Mouse (Mus musculus) retina, postnatal 7 days (tissue): ENCODE data around the gene Nup107.
"Not testable (repeated sequence)": the region's sequence is repeated elsewhere in the genome, so short reads cannot be mapped to it uniquely, and the experiment has no call there.

Source experiments
- DNase-seq: peaks from one replicate; pipeline ENCODE4 v3.0.0-alpha.2; 2012; ENCODE audit warnings: low read depth, low spot score

The Nup107 gene

GRCm38 (mm10) chr10:117765116-117765894 lies 27.2 kb downstream of the Nup107 start:
- DNase-seq = no peak

DNA sequence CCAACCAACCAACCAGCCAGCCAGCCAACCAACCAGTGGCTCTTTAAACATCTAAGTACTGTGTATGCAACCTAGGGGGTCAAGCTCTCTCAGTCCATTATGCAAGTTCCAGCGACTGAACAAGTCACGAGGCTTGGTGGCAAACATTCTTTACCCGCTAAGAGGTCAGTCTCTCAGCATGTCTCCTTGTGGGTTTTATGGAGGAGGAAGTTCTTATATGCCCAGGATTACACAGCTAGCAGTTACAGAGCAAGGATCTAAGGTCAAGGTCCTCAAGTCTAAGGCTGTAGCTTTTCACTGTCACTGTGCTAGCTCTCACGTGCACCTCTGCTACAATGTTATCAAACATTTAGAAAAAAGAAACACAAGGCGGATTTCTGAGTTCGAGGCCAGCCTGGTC lies 27.9 kb downstream of the Nup107 start:
- no peak for DNase-seq

DNA sequence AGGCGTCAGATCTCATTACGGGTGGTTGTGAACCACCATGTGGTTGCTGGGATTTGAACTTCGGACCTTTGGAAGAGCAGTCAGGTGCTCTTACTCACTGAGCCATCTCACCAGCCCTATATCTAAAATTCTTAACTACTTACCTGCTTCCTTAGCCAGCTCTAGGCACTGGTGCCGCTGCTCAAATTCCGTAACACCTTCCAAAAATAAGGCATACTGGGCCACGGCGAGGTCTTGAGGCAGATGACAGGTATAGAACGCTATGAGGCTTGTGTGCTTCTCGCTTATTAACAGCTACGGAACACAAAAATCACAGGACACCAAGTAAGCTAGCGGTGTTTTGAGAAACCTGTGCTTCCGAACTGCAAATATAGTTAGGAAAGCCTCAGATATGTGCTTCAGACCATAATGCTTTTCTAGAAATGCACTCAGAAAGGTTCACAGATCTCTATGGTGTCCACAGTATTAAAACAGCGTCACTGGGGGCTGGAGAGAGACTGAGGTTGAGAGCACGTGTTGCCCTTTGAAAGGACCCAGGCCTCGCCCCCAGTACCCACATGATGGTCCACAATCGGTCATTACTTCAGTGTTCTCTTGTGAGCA lies 28.8 kb downstream of the Nup107 start:
- DNase-seq = no peak

- no peak for DNase-seq
Observed at GRCm38 (mm10) chr10:117762966-117763365, 29.5 kb downstream of the Nup107 start.

- no peak for DNase-seq
Observed at GRCm38 (mm10) chr10:117762281-117762830, 30.1 kb downstream of the Nup107 start.

DNA sequence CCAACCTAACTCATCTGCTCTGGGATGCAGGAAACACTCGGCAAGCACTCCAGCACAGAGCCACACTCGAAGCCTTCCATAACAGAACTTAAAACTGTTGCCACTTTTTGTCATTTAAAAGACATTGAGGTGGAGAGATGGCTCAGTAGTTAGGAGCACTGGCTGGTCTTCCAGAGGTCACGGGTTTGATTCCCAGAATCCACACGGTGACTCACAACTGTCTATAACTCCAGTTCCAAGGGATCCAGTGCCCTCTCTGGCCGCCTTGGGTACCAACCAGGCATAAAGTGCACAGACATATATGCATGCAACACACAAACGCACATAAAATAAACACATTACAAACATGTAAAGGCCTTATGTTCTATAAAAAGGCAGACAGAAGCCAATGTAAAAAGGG lies 31.0 kb downstream of the Nup107 start:
- no peak for DNase-seq

- no peak for DNase-seq
Observed at GRCm38 (mm10) chr10:117760831-117761335, 31.6 kb downstream of the Nup107 start.

- DNase-seq = no peak
Observed at GRCm38 (mm10) chr10:117759844-117760630, 32.5 kb downstream of the Nup107 start.

GRCm38 (mm10) chr10:117758749-117759727 lies 33.5 kb downstream of the Nup107 start:
- DNase-seq = no peak

- not testable (repeated sequence) for DNase-seq
Observed at GRCm38 (mm10) chr10:117758344-117758743, 34.2 kb downstream of the Nup107 start.

- DNase-seq = no peak
Observed at GRCm38 (mm10) chr10:117757796-117758342, 34.6 kb downstream of the Nup107 start.

- DNase-seq = no peak
Observed at GRCm38 (mm10) chr10:117757259-117757658, 35.2 kb downstream of the Nup107 start.

- DNase-seq = no peak
Observed at GRCm38 (mm10) chr10:117756784-117757183, 35.7 kb downstream of the Nup107 start.

DNA sequence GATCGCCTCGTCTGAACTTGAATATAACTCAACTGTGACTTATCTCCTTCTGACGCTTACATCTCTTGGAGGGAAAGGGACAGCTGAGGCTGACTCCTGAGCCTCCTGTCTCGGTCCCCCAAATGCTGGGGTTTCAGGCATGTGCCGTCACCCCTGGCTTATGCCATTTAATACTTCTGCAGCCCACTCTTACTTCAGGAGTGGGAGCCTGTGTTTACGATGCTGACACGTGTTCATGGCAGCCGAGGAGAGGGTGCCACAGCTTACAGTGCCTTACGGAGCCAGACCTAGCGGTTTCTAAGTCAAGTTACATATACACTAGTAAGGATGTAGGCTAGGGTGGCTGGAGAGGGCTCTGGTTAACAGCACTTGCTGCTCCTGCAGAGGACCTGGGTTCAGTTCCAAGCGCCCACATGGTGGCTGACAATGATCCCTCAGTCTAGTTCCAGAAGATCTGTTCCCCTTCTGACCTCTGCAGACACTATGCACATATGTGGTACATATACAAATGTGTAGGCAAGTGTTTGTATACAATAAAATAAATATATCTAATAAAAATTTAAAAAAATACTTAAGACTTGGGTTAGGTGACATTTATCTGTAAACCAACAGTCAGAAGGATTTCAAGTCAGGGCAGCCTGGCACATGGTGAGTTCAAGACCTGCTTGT lies 36.6 kb downstream of the Nup107 start:
- DNase-seq = no peak

DNA sequence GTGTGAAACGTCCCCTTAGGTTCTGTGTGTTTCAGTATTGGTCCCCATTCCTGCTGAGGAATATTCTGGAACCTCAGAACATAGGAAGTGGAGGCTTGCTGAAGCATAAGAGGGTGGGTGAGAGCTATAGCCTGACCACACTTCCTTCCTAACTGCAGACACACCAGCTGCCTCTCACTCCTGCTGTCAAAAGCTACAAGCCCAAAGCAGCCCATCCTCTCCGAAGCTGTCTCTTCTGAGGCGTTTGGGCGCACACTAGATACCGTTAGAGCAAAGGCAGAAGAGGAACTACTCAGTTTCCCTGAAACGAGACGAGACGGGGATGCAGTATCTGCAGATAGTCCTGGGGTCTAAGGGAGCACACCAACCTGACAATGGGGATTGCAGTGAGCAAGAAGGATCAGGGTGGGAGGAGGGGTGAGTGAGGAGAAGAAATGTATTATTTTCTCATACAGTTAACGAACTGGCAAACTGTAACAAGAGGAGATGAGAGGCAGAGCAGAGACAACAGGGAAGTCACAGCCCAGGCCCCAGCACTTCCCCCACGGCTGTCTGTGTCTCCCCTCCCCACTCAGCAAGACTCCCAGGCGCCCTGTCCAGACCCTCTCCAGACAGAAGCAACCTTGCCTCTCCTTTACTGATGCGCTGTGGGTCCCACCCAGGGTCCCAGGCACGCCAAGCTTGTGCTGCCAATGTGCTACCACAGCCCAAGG lies 37.3 kb downstream of the Nup107 start:
- no peak for DNase-seq

GRCm38 (mm10) chr10:117754609-117754940 lies 37.9 kb downstream of the Nup107 start:
- no peak for DNase-seq

- DNase-seq = no peak
Observed at GRCm38 (mm10) chr10:117753711-117754608, 38.5 kb downstream of the Nup107 start.
